Mouse (Mus musculus) olfactory bulb, adult 2 months (tissue): ENCODE results near the gene Sgk1.

ENCODE experiments used
- CTCF ChIP-seq: fragments of 200-500 bp; IDR thresholded peaks from 2 replicates; pipeline ENCODE4 v1.5.1; 2012; ENCODE audit warnings: low read depth, mild to moderate bottlenecking, low read length, moderate library complexity; ENCODE audit not compliant: insufficient read depth
- POLR2A ChIP-seq: fragments of 200-500 bp; IDR thresholded peaks from 2 replicates; pipeline ENCODE4 v1.6.1; 2012; ENCODE audit warnings: mild to moderate bottlenecking, low read depth, low read length, moderate library complexity; ENCODE audit not compliant: insufficient read depth

DNA sequence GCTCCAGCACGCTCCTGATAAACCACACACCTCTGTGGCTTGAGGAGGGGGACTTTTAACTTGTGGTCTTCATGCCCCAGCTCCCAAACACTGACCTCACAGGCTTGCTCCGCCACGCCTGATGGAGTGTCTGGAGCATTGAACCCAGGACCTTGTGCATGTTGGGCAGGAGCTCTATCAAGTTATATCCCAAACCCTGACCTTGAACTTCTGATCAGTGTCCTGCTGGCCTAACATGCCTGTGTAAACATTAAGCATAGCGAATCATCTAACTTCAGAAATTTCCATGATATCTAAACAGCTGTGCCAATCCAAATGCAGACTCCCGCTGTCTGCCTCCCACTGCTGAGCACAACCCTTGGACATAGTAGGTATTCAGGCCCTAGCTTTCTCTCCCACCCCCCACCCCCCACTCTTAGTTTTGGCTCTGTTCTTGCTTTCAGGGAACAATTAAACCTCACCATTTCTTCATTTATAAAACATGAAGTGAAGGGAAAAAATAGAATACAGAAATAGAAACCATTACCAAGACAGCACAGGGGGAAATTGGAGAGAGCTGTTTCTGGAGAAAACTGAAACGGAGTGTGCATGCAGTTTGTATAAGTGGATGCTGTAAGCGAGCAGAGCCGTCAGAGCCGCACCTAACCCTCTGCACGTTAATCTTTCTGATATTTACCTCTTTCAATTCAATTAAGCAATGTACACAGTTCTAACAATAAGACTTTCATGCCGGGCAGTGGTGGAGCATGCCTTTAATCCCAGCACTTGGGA is 34.5 kb downstream of the Sgk1 start:
- TF ChIP-seq CTCF (no peak), POLR2A (no peak)
